Mouse (Mus musculus): ENCODE measurements around the gene Gm10112. TPM values are rescaled to one million over a fixed set of nuclear protein-coding genes. Genes with fewer than 3 reads are reported as not detected.

Gm10112 gene
- polyA plus RNA-seq (2012; rRNA removed) = not detected in 2 replicates

DNA sequence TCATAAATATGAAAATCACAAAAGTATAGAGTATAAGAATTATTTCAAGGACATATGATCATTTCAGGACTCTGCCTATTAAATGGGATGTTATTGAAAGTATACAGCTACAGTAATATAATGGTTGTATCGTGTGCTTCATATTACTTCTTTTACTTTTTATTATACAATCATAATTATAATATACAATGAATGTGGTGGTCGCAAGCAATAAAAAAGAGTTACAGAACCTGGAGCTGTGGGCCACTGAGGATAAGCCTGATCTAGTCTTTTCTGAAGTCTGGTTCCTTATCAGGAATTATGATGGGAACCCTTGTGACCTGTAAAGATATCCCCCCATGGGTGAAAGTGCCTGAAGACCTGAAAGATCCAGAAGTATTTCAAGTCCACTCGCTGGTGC is at the start of gene Gm10112:
TSS of gene Gm10112 (plus strand) at position 301 of the 400 bp plus-strand sequence.
- H3K27me3 ChIP-seq (ENCODE audit: control insufficient read depth, insufficient read depth, low read length) = no peaks in the 10 kb centered on the region
- H3K4me3 ChIP-seq (ENCODE audit: extremely low read depth, insufficient read depth, insufficient read length) = no peak within 1 kb of the TSS
- no peaks in the 10 kb centered on the region for H3K4me1 ChIP-seq (ENCODE audit: control insufficient read depth, insufficient read depth, insufficient read length)
- no peaks in the 10 kb centered on the region for H3K36me3 ChIP-seq (ENCODE audit: control insufficient read depth, insufficient read depth, low read length)
- TF ChIP-seq CTCF (IDR thresholded peaks at IDR 0.05; ENCODE audit: extremely low read depth, insufficient read depth, insufficient read length, insufficient replicate concordance) (no peak), POLR2A (IDR thresholded peaks at IDR 0.05; ENCODE audit: low read depth, low read length) (no peak)
- DNase-seq (ENCODE audit: low read depth in 1 of 2, low spot score in 2 of 2) = no peak
- 93% methylated on average over 3 of the region's 3 CpGs for WGBS
- no peak within 1 kb of the TSS for H3K27ac ChIP-seq (ENCODE audit: insufficient read depth, low read length)

DNA sequence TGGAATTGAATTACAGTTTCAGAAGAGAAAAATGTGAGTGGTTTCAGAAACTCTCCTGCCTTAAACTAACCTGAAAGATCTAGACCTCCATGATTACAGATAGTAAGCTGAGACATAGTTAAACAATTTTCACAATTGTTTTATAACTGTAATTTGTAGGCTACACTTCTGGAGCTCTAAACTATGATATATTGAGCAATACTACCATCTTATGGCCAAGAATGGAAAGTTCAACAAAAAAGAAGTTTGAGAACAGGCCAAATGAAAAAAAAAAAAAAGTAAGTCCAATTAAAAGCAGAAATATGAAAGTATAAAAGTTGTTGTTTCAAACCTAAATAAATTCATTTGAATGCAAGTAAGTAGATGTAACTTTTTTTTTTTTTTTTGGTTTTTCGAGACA is 21.4 kb downstream of the Gm10112 start:
- Histone ChIP-seq H3K4me3 (ENCODE audit: extremely low read depth, insufficient read depth, insufficient read length) (no peak overlapping the region), H3K27ac (ENCODE audit: insufficient read depth, low read length) (no peak overlapping the region), H3K36me3 (ENCODE audit: control insufficient read depth, insufficient read depth, low read length) (no peaks in the 10 kb centered on the region), H3K27me3 (ENCODE audit: control insufficient read depth, insufficient read depth, low read length) (no peaks in the 10 kb centered on the region), H3K4me1 (ENCODE audit: control insufficient read depth, insufficient read depth, insufficient read length) (no peaks in the 10 kb centered on the region)
- TF ChIP-seq POLR2A (IDR thresholded peaks at IDR 0.05; ENCODE audit: low read depth, low read length) (no peak), CTCF (IDR thresholded peaks at IDR 0.05; ENCODE audit: extremely low read depth, insufficient read depth, insufficient read length, insufficient replicate concordance) (no peak)
- no peak for DNase-seq (ENCODE audit: low read depth in 1 of 2, low spot score in 2 of 2)
- 57% methylated on average over 1 of the region's 1 CpGs for WGBS

DNA sequence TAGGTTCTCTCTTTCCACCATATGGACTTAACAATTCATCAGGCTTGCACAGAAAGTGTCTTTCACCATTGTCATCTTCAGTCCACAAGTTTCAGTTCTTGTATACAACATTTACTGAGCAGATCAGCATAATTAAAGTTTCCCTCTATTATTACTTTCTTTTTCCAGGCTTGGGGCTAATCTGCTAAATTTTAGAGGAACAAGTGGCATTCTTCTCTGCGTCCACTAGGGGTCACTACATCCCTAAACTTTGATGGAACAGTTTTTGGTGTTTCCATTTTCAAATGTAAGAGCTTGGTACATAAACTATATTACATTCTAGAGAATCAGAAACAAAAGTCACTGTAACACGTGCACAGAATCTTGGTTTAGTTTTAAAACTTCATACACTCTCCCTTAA is 28.2 kb downstream of the Gm10112 start:
- Histone ChIP-seq H3K27ac (ENCODE audit: insufficient read depth, low read length) (no peak overlapping the region), H3K36me3 (ENCODE audit: control insufficient read depth, insufficient read depth, low read length) (no peaks in the 10 kb centered on the region), H3K4me3 (ENCODE audit: extremely low read depth, insufficient read depth, insufficient read length) (no peak overlapping the region), H3K4me1 (ENCODE audit: control insufficient read depth, insufficient read depth, insufficient read length) (no peaks in the 10 kb centered on the region), H3K27me3 (ENCODE audit: control insufficient read depth, insufficient read depth, low read length) (no peaks in the 10 kb centered on the region)
- WGBS = 3% methylated on average over 2 of the region's 2 CpGs
- no peak for DNase-seq (ENCODE audit: low read depth in 1 of 2, low spot score in 2 of 2)
- TF ChIP-seq CTCF (IDR thresholded peaks at IDR 0.05; ENCODE audit: extremely low read depth, insufficient read depth, insufficient read length, insufficient replicate concordance) (no peak), POLR2A (IDR thresholded peaks at IDR 0.05; ENCODE audit: low read depth, low read length) (no peak)

DNA sequence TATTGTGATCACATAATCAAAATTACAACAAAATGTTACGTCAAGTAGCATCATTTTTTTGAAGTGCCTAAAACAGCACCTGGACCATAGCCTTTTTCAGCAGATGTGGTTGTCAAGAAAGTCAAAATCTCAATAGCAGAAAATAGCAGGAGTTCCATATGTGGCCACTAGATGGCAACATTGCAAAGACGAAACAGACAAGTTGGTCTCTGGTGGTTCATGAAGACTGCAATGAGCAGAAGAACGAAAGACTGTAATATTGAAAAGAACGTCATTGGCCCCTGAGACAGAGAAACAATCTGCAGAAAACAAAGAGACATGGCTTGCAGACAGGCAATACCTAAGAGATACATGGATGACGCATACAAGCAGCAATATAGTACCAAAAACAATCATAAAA is 42.1 kb downstream of the Gm10112 start:
- H3K4me3 ChIP-seq (ENCODE audit: extremely low read depth, insufficient read depth, insufficient read length) = no peak overlapping the region
- WGBS = 14% methylated on average over 5 of the region's 5 CpGs
- DNase-seq (ENCODE audit: low read depth in 1 of 2, low spot score in 2 of 2) = no peak

More for the DNA sequence above, 42.1 kb downstream of the Gm10112 start:
- Histone ChIP-seq H3K27ac (ENCODE audit: insufficient read depth, low read length) (no peak overlapping the region), H3K36me3 (ENCODE audit: control insufficient read depth, insufficient read depth, low read length) (no peaks in the 10 kb centered on the region), H3K27me3 (ENCODE audit: control insufficient read depth, insufficient read depth, low read length) (no peaks in the 10 kb centered on the region), H3K4me1 (ENCODE audit: control insufficient read depth, insufficient read depth, insufficient read length) (no peaks in the 10 kb centered on the region)
- no peak for TF ChIP-seq CTCF (IDR thresholded peaks at IDR 0.05; ENCODE audit: extremely low read depth, insufficient read depth, insufficient read length, insufficient replicate concordance)
- TF ChIP-seq POLR2A (IDR thresholded peaks at IDR 0.05; ENCODE audit: low read depth, low read length) = no peak

Other genes with a start within 250 kb of the Gm10112 start
- gene Cylc1, start 57.9 kb upstream of the Gm10112 start, polyA plus RNA-seq (2012; rRNA removed) = not detected in 2 replicates

Data from spleen, adult 2 months (tissue).